ENCODE assay signal across 16 mouse cellular contexts in the genomic region with DNA sequence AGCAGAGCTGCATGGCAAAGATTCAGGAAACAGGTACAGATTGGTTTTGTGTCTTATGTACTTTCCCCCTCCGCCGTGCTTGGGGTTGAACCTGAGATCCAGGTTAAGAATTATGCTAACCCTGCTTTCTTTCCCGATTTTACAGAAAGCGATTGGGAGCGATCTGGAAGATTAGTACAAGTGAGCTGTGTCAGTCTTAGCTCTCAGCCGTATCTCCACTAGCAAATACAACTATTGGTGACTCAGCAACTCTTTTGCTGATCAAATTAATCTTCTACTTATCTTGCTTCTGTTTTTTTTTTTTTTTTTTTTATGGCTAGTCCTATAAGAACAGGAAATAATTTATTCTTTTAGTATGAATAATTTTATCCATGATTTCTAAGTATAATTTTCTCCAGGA.
"Had no signal": no experiment of that assay in that cellular context is flagged by ENCODE, and none has a peak within 500 bp of the region (broad histone marks: within the 10 kb centered on the region; RNA-seq: fewer than 3 reads in every experiment).

No protein-coding gene starts in this region.

- DNase-seq: lung, adult 18-20 months; lung, embryonic 14.5 days; lung, postnatal 10 days; lung, postnatal 4 days; midbrain, embryonic 14.5 days; right cerebral cortex, postnatal 14 days; spleen, adult 18-20 months; thymus, adult 18-20 months; thymus, postnatal 14 days; thymus, postnatal 36 days had no signal

- H3K4me1 ChIP-seq: midbrain, embryonic 10.5 days; midbrain, embryonic 12.5 days; neural tube, embryonic 13.5 days; neural tube, embryonic 15.5 days had no signal

- H3K4me2 ChIP-seq: lung, embryonic 14.5 days; midbrain, embryonic 12.5 days; neural tube, embryonic 13.5 days; neural tube, embryonic 15.5 days had no signal

- H3K36me3 ChIP-seq: midbrain, embryonic 12.5 days had no signal

- ATAC-seq: midbrain, embryonic 16.5 days had no signal

- H3K4me3 ChIP-seq: midbrain, embryonic 10.5 days; midbrain, embryonic 12.5 days; myocyte; neural tube, embryonic 13.5 days; neural tube, embryonic 15.5 days had no signal

- H3K9ac ChIP-seq: lung, embryonic 14.5 days; midbrain, embryonic 12.5 days; neural tube, embryonic 13.5 days; neural tube, embryonic 15.5 days had no signal

- H3K27ac ChIP-seq: midbrain, embryonic 10.5 days; midbrain, embryonic 12.5 days; neural tube, embryonic 13.5 days; neural tube, embryonic 15.5 days had no signal

- H3K9me3 ChIP-seq: midbrain, embryonic 10.5 days; midbrain, embryonic 12.5 days; neural tube, embryonic 13.5 days; neural tube, embryonic 15.5 days had no signal

- H3K27me3 ChIP-seq: midbrain, embryonic 12.5 days; neural tube, embryonic 13.5 days; neural tube, embryonic 15.5 days had no signal
